Mouse (Mus musculus) limb, embryonic 12.5 days (tissue): ENCODE results near the gene Tbc1d2. TPM values are rescaled to one million over a fixed set of nuclear protein-coding genes. Genes with fewer than 3 reads are reported as not detected.

Source experiments
- ATAC-seq: fragments of 200-750 bp; cut with Nextera tagmentation; 2 replicates; pipeline ENCODE4 v1.8.0; 2017; ENCODE audit warnings: low read depth, moderate TSS enrichment; ENCODE audit not compliant: insufficient number of reproducible peaks, insufficient read depth, low FRiP score, low TSS enrichment
- H3K27ac ChIP-seq: fragments of 300-500 bp; sonication (generic); 2 replicates; pipeline ENCODE4 v1.5.1; 2016; ENCODE audit warnings: mild to moderate bottlenecking, moderate library complexity
- H3K27me3 ChIP-seq: fragments of 300-500 bp; sonication (generic); 2 replicates; pipeline ENCODE4 v1.6.1; 2016; ENCODE audit warnings: mild to moderate bottlenecking, moderate library complexity
- H3K36me3 ChIP-seq: fragments of 300-500 bp; sonication (generic); 2 replicates; pipeline ENCODE4 v1.6.1; 2016; ENCODE audit warnings: mild to moderate bottlenecking, moderate library complexity
- H3K4me1 ChIP-seq: fragments of 300-500 bp; sonication (generic); replicated peaks from 2 replicates; pipeline ENCODE4 v1.6.1; 2016
- H3K4me2 ChIP-seq: fragments of 300-500 bp; sonication (generic); 2 replicates; pipeline ENCODE4 v1.6.1; 2016; ENCODE audit warnings: mild to moderate bottlenecking, moderate library complexity
- H3K4me3 ChIP-seq: fragments of 300-500 bp; sonication (generic); replicated peaks from 2 replicates; pipeline ENCODE4 v1.5.1; 2016; ENCODE audit warnings: mild to moderate bottlenecking
- H3K9ac ChIP-seq: fragments of 300-500 bp; sonication (generic); replicated peaks from 2 replicates; pipeline ENCODE4 v1.6.1; 2016; ENCODE audit warnings: mild to moderate bottlenecking, moderate library complexity
- H3K9me3 ChIP-seq: fragments of 300-500 bp; sonication (generic); 2 replicates; pipeline ENCODE4 v1.6.1; 2016; ENCODE audit warnings: mild to moderate bottlenecking, moderate library complexity
- WGBS: fragments of 180-500 bp; shearing (Covaris S2); methylation state at CpG from one replicate; pipeline ENCODE4 v1.1.7; 2016; 5-methylcytosine and 5-hydroxymethylcytosine counted together
- polyA plus RNA-seq: library from polyadenylated mRNA; unstranded; fragments of >200 nt; fragmentation: Nextera tagmentation; extraction: Ambion mirVana; gene quantifications from 2 replicates; pipeline ENCODE4 v1.2.1, GENCODE M21; 2016

Tbc1d2 gene
- 1.9 and 2.1 TPM in 2 replicates for polyA plus RNA-seq

DNA sequence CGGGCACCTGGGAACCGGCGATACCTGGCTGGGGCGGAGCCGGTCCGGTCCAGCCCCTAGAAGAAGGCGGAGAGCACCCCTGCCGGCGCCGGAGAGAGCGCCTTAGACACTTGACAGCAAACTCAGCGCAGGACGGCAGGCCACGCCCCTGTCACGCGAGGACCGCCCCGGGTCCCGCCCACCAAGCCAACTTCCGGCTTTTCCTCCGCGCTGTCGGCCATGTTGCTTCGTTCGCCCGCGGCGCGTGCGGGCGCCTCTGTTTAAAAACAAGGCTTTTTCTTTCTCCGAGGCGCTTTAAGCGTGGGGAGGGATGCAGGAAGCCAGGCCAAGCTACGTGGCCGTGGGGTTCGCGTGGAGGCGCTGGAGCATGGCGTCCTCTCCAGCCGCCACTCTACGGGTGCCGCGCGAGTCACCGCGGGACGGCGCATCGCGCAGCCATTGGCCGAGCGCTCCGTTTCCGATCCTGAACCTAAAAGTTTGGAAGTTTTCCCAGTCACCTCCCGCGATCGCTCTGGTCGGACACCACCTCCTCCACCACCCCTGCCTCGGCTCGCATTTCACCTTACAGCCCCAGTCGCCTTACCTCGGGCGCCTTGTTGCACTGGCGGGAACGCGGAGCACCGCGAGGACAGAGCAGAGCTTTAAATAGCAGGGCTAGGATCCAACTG lies at the start of gene Tbc1d2:
Gene Tbc1d2, minus strand, starts transcription at position 124 of the 668 bp plus-strand sequence.
- Histone ChIP-seq H3K27ac (peak within 1 kb of the TSS; percentile 91), H3K4me3 (peak within 1 kb of the TSS; percentile 64), H3K27me3 (peaks cover 43% of the 10 kb centered on the region), H3K4me2 (peak within 1 kb of the TSS; percentile 92), H3K9ac (peak within 1 kb of the TSS; percentile 68), H3K4me1 (peaks cover 11% of the 10 kb centered on the region), H3K36me3 (no peaks in the 10 kb centered on the region), H3K9me3 (no peaks in the 10 kb centered on the region)
- ATAC-seq: peak; percentile 90
- under 1% methylated on average over 69 of the region's 69 CpGs for WGBS

DNA sequence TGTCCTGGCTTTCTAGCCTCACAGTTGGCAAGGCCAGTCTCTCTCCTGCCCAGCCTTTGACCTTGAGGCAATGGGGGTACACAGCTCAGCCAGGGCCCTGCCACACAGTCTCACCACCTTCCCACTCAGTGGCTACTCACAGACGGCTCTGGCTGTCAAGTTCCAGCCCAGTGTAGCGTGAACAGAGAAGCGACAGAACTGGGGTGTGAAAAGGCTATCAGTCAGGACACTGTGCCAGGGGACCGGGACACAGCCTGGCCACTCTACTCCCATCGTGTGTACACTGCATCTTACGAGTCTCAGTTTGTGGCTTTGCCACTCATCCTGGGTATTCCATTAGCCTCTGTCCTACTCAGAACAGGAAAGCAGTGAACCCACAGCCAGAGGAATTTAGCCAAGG lies 46.5 kb upstream of the Tbc1d2 start:
- no peak for ATAC-seq
- H3K27me3 ChIP-seq: peaks cover 4% of the 10 kb centered on the region; the same call in 1 of the 2 replicates
- no peak overlapping the region for H3K9ac ChIP-seq
- H3K4me1 ChIP-seq: 0 out of 2 replicates have a peak, but pooled peaks cover 8% of the 10 kb centered on the region
- H3K9me3 ChIP-seq: 0 out of 2 replicates have a peak, but pooled peaks cover 1% of the 10 kb centered on the region
- WGBS: 78% methylated on average over 6 of the region's 6 CpGs
- H3K27ac ChIP-seq: no peak overlapping the region
- H3K36me3 ChIP-seq: no peaks in the 10 kb centered on the region
- no peak overlapping the region for H3K4me2 ChIP-seq
- H3K4me3 ChIP-seq: no peak overlapping the region

DNA sequence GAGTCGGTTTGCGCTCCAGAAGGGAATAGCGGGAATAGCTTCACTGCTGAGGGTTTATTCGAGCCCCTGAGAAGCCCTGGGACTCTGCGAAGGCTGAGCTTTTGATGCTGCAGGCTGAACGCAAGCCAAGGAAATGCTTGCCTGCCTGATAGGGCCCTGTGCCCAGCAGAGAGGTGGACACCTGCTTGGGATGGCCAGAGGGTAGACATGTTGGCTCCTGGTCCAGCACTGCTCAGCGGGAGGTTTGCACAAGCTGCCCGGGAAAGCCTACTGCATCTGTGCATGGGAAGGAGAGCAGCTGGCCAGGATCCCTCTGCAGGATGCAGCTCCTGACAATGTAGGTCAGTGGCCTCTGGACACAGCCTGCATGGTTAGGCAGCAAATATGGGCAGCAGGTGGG lies 40.6 kb upstream of the Tbc1d2 start:
- Histone ChIP-seq H3K9me3 (0 out of 2 replicates have a peak, but pooled peaks cover 4% of the 10 kb centered on the region), H3K4me2 (no peak overlapping the region), H3K4me1 (no peaks in the 10 kb centered on the region), H3K9ac (no peak overlapping the region), H3K36me3 (no peaks in the 10 kb centered on the region), H3K4me3 (no peak overlapping the region), H3K27me3 (peaks cover 21% of the 10 kb centered on the region), H3K27ac (no peak overlapping the region)
- no peak for ATAC-seq
- 84% methylated on average over 8 of the region's 8 CpGs for WGBS

DNA sequence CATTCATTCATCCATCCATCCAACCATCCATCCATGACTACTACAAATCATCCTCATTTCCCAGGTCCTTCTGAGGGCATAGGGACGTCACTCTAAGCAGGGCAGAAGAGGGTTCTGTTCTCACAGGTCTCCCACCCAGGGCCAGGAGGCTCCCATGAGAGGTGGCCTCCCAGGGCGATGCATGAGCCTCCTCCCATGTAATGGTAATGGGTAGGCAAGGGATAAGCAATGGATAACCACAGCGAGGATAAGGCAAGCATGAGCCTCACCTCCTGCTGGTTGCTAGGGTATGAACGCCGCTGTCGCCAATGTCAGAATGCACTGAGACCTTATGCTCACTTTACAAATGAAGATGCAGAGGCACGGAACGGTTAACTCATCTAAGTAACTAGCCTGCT lies 40.0 kb upstream of the Tbc1d2 start:
- Histone ChIP-seq H3K9ac (no peak overlapping the region), H3K4me2 (no peak overlapping the region), H3K4me1 (no peaks in the 10 kb centered on the region), H3K4me3 (no peak overlapping the region), H3K27me3 (peaks cover 21% of the 10 kb centered on the region), H3K27ac (no peak overlapping the region), H3K9me3 (0 out of 2 replicates have a peak, but pooled peaks cover 4% of the 10 kb centered on the region), H3K36me3 (no peaks in the 10 kb centered on the region)
- WGBS: 83% methylated on average over 8 of the region's 8 CpGs
- ATAC-seq: no peak

DNA sequence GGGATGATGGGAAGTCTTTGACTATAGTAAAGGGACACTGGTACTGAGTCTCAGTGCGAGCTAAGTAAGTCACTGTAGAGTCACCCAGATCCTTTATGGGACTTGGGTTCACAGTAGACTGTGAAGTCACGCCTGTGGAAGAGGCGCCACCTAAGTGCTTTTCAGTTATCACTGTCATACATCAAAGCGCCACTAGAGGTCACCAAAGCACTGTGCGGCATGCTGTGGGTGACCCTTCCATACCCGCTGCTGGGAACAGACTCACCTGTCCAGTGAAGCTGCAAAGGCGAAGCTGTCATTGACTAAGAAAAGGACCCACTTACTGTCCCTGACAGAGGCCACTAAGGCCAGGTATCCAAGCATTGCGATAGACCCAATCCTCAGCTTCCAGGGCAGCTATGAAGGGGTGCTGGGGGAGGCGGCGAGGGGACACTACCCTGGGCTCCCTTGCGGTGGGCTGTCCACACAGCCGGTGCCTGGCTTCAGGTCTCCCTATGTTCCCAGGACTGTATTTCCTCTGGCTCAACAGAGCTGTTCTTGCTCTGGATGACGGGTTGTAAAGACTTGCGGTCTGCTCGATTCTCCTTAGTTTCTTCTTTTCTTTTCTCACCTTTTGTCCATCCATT lies 39.5 kb upstream of the Tbc1d2 start:
- Histone ChIP-seq H3K4me3 (no peak overlapping the region), H3K4me1 (no peaks in the 10 kb centered on the region), H3K9me3 (0 out of 2 replicates have a peak, but pooled peaks cover 4% of the 10 kb centered on the region), H3K4me2 (no peak overlapping the region), H3K27me3 (peaks cover 21% of the 10 kb centered on the region), H3K27ac (no peak overlapping the region), H3K9ac (no peak overlapping the region), H3K36me3 (no peaks in the 10 kb centered on the region)
- 0 out of 2 replicates have a peak, but pooled peaks have one; percentile 57 for ATAC-seq
- WGBS: 47% methylated on average over 15 of the region's 15 CpGs

DNA sequence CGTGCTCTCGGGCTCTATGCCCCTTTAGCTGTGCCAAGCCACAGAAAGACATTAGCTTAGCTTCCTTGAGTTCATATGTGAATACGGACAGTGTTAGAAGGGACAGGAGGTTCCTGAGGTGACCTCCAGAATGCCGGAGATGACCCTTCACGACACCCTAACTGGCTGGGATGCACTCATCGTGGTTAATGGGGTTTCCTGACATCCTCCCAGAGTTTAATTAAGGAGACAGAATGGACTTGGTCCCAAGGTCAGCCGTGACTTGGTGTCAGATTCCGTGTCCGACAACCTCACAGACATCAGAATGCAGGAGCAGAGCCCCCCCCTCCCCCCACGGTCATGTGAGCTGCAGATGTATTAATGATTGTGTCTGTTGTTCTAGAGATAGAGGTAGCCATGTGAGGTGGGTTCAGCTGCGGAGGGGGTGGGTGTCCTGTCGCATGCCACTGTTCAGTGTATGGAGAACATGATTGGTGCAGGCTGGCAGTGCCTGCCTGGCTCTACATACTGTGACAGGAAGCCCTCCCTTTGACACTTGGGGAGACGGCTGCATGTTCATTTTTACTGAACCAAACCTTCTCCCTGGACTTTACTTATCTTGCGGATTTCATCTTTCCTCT lies 38.3 kb upstream of the Tbc1d2 start:
- Histone ChIP-seq H3K9ac (no peak overlapping the region), H3K36me3 (no peaks in the 10 kb centered on the region), H3K4me3 (no peak overlapping the region), H3K27ac (no peak overlapping the region), H3K27me3 (peaks cover 21% of the 10 kb centered on the region), H3K4me2 (no peak overlapping the region), H3K9me3 (0 out of 2 replicates have a peak, but pooled peaks cover 4% of the 10 kb centered on the region), H3K4me1 (no peaks in the 10 kb centered on the region)
- WGBS: 77% methylated on average over 14 of the region's 14 CpGs
- no peak for ATAC-seq

DNA sequence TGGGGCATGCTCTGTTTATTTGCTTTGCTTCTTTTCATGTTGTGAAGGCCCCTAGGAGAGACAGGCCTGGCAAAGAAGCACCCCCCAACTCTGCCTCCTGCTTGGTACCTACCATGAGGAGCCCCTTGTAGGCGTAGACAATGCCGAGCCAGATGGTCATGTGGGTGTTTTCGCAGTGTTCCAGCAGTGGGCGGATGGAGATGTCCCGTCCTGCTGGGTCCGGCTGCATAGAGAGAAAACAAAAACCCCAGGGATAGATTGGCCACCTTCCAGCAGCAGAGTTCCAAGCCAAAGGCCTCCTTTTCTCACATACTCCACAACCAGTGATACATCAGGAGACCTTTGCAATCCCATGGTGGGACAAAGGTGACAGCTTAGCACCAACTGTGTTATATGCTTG lies 34.2 kb upstream of the Tbc1d2 start:
- H3K36me3 ChIP-seq: no peaks in the 10 kb centered on the region
- no peak for ATAC-seq
- H3K9ac ChIP-seq: no peak overlapping the region
- H3K4me2 ChIP-seq: no peak overlapping the region
- H3K9me3 ChIP-seq: no peaks in the 10 kb centered on the region
- peaks cover 9% of the 10 kb centered on the region for H3K27me3 ChIP-seq
- H3K27ac ChIP-seq: no peak overlapping the region
- H3K4me1 ChIP-seq: no peaks in the 10 kb centered on the region
- H3K4me3 ChIP-seq: no peak overlapping the region
- WGBS: 78% methylated on average over 6 of the region's 6 CpGs

DNA sequence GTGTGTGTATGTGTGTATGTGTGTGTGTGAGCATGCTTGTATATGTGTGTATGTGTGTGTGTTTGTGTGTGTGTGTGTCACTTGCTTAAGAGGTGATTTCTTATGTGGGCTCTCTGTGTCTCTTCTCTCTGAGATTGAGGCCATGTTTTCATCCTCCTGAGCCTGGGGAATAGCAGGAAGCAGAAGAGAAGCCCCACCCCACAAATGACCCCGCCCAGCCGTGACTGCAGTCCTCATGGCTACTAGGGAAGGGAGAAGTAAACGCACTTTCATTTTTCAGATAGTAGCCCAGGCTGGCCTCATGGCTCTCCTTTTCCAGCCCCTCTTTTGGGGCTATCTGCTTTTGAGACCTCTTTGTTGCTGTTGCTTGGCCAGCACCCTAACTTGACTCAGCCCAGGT lies 26.6 kb upstream of the Tbc1d2 start:
- Histone ChIP-seq H3K4me3 (no peak overlapping the region), H3K27me3 (no peaks in the 10 kb centered on the region), H3K9ac (no peak overlapping the region), H3K27ac (no peak overlapping the region), H3K4me1 (no peaks in the 10 kb centered on the region), H3K36me3 (no peaks in the 10 kb centered on the region), H3K9me3 (no peaks in the 10 kb centered on the region), H3K4me2 (no peak overlapping the region)
- no peak for ATAC-seq
- 54% methylated on average over 3 of the region's 3 CpGs for WGBS

DNA sequence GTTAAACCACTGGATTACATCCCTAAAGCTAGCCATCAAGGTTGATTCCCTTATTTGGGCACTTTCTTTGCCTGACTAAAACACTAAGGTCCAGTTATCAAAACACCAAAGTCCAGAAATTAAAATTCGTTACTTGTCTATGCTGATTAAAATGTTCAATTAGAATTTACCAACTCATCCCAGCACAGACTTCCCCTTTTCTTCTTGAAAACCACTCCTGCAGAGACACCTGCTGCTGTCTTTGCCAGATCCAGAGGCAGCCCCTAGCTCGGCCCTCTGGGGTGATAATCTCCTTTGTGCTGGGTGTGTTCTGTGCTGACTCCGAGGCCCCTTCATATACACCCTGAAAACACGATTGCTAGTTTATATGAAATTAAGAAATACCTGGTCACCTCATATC lies 26.0 kb upstream of the Tbc1d2 start:
- no peak overlapping the region; the same call in 1 of the 2 replicates for H3K9ac ChIP-seq
- no peak for ATAC-seq
- no peaks in the 10 kb centered on the region for H3K36me3 ChIP-seq
- no peak overlapping the region for H3K4me3 ChIP-seq
- H3K4me1 ChIP-seq: no peaks in the 10 kb centered on the region
- no peaks in the 10 kb centered on the region for H3K27me3 ChIP-seq
- no peak overlapping the region for H3K27ac ChIP-seq
- 68% methylated on average over 4 of the region's 4 CpGs for WGBS
- H3K4me2 ChIP-seq: no peak overlapping the region
- no peaks in the 10 kb centered on the region for H3K9me3 ChIP-seq

DNA sequence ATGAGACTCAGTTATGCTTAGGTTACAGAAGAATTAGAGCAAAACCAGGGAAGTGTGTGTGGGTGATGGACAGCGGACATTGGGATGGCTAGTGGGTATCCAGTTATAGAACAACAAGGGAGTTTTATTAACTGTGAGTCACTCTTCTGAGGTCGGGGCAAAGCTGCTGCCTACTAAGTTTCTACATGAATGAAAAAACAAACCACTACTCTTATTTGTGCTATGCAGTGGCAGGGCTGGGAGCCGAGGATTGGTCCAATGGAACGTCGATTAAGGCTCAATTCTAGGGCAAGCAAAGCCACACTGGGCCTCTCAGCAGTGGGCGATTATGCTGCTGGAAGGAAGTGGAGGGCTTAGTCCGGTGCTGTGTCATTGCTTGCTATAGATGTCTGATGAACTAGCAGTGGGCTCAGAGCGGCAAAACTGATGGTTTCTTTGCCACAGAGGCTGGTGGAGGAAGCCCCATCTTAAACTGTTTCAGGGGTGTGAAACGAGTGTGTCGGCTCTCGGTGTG lies 25.3 kb upstream of the Tbc1d2 start:
- no peak overlapping the region for H3K4me2 ChIP-seq
- no peaks in the 10 kb centered on the region for H3K27me3 ChIP-seq
- H3K4me3 ChIP-seq: no peak overlapping the region
- WGBS: 75% methylated on average over 11 of the region's 11 CpGs
- H3K36me3 ChIP-seq: no peaks in the 10 kb centered on the region
- no peak overlapping the region for H3K9ac ChIP-seq
- no peaks in the 10 kb centered on the region for H3K9me3 ChIP-seq
- no peak for ATAC-seq
- H3K27ac ChIP-seq: no peak overlapping the region
- no peaks in the 10 kb centered on the region for H3K4me1 ChIP-seq

DNA sequence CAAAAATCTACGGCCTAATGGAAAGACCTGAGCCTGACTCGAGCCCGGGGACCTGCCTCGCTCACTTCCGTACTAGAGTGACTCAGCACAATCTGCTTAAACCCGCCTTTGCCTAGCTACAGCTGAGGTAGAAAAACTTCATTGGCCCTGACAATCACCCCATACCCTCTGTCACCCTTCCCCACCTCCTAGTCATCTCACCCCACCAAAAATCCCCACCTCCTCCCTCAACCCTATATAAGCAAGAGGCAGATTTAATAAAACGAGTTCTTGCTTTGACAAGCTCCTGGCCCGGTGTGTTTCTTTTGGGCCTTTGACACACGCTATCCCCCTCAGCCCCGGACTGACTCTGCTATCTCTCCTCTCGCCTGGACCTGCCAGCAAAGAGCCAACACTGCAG lies 18.6 kb upstream of the Tbc1d2 start:
- Histone ChIP-seq H3K27ac (no peak overlapping the region), H3K9ac (no peak overlapping the region), H3K4me1 (peaks cover 13% of the 10 kb centered on the region), H3K4me3 (no peak overlapping the region), H3K36me3 (no peaks in the 10 kb centered on the region), H3K9me3 (no peaks in the 10 kb centered on the region), H3K4me2 (no peak overlapping the region), H3K27me3 (no peaks in the 10 kb centered on the region)
- WGBS: 73% methylated on average over 11 of the region's 11 CpGs
- ATAC-seq: no peak
